Mouse (Mus musculus): ENCODE results near the gene Gm10153.

The Gm10153 gene

DNA sequence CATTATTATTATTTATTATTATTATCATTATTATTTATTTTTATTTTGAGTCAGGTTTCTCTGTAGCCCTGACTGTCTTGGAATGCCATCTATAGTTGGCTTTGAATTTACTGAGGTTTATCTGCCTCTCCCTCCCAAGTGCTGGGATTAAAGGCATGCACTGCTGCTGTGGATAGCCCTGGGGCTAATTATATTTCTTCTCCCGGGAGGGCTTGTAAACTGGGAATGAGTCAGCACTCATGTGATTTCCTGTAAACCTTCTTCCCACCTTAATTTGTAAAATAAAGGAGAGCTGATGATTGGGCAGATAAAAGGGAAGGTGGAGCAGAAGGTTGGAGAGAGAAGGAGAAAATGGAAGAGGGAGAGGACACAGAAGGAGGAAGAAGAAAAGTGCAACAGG, 49.5 kb downstream of the Gm10153 start:
- DNase-seq: no peak

All from kidney, adult 11 months (tissue).